Mouse (Mus musculus) midbrain, embryonic 15.5 days (tissue): Measurements from ENCODE around the gene Tigar. TPM values are rescaled to one million over a fixed set of nuclear protein-coding genes. Genes with fewer than 3 reads are reported as not detected.

ENCODE experiments used
- ATAC-seq: fragments of 200-750 bp; cut with Nextera tagmentation; replicated peaks from 2 replicates; pipeline ENCODE4 v1.8.0; 2017; ENCODE audit warnings: moderate TSS enrichment
- H3K27ac ChIP-seq: fragments of 300-500 bp; sonication (generic); 2 replicates; pipeline ENCODE4 v1.5.1; 2015; ENCODE audit warnings: mild to moderate bottlenecking, inconsistent platforms
- H3K27me3 ChIP-seq: fragments of 300-500 bp; sonication (generic); replicated peaks from 2 replicates; pipeline ENCODE4 v1.6.1; 2015; ENCODE audit warnings: inconsistent platforms
- H3K36me3 ChIP-seq: fragments of 300-500 bp; sonication (generic); replicated peaks from 2 replicates; pipeline ENCODE4 v1.6.1; 2015; ENCODE audit warnings: inconsistent platforms
- H3K4me1 ChIP-seq: fragments of 300-500 bp; sonication (generic); 2 replicates; pipeline ENCODE4 v1.6.1; 2015; ENCODE audit warnings: inconsistent platforms
- H3K4me2 ChIP-seq: fragments of 300-500 bp; sonication (generic); 2 replicates; pipeline ENCODE4 v1.6.1; 2015; ENCODE audit warnings: inconsistent platforms, mild to moderate bottlenecking, moderate library complexity
- H3K4me3 ChIP-seq: fragments of 300-500 bp; sonication (generic); 2 replicates; pipeline ENCODE4 v1.5.1; 2015; ENCODE audit warnings: mild to moderate bottlenecking, inconsistent platforms
- H3K9ac ChIP-seq: fragments of 300-500 bp; sonication (generic); 2 replicates; pipeline ENCODE4 v1.6.1; 2015; ENCODE audit warnings: mild to moderate bottlenecking, inconsistent platforms
- H3K9me3 ChIP-seq: fragments of 300-500 bp; sonication (generic); 2 replicates; pipeline ENCODE4 v1.6.1; 2016; ENCODE audit warnings: inconsistent platforms
- WGBS: fragments of 180-500 bp; shearing (Covaris S2); methylation state at CpG from one replicate; pipeline ENCODE4 v1.1.7; 2015; ENCODE audit warnings: mixed read lengths; 5-methylcytosine and 5-hydroxymethylcytosine counted together
- polyA plus RNA-seq: library from polyadenylated mRNA; unstranded; fragments of >200 nt; fragmentation: Nextera tagmentation; extraction: Ambion mirVana; gene quantifications from 2 replicates; pipeline ENCODE4 v1.2.1, GENCODE M21; 2015

Tigar gene
- polyA plus RNA-seq, 1 experiment from 2014 or later = 7.1 TPM

GRCm38 (mm10) chr6:127132719-127133118 is 23.4 kb upstream of the Tigar start:
- no peak overlapping the region for H3K4me2 ChIP-seq
- H3K4me1 ChIP-seq = peaks cover 21% of the 10 kb centered on the region
- no peak overlapping the region for H3K4me3 ChIP-seq
- H3K36me3 ChIP-seq = no peaks in the 10 kb centered on the region
- H3K9ac ChIP-seq = no peak overlapping the region
- ATAC-seq = no peak
- H3K27me3 ChIP-seq = no peaks in the 10 kb centered on the region
- H3K9me3 ChIP-seq = no peaks in the 10 kb centered on the region
- WGBS = 65% methylated on average over 3 of the region's 3 CpGs
- H3K27ac ChIP-seq = no peak overlapping the region

- H3K9ac ChIP-seq = no peak overlapping the region
- WGBS = 79% methylated on average over 3 of the region's 3 CpGs
- peaks cover 21% of the 10 kb centered on the region for H3K4me1 ChIP-seq
Measured at GRCm38 (mm10) chr6:127131946-127132345, 22.6 kb upstream of the Tigar start.

GRCm38 (mm10) chr6:127130377-127130776 is 21.0 kb upstream of the Tigar start:
- WGBS = 48% methylated on average over 13 of the region's 13 CpGs
- 0 out of 2 replicates have a peak, but pooled peaks have one; percentile 32 for ATAC-seq

More at GRCm38 (mm10) chr6:127131946-127132345, 22.6 kb upstream of the Tigar start:
- no peaks in the 10 kb centered on the region for H3K9me3 ChIP-seq
- no peaks in the 10 kb centered on the region for H3K27me3 ChIP-seq
- no peak overlapping the region for H3K4me2 ChIP-seq
- H3K36me3 ChIP-seq = no peaks in the 10 kb centered on the region
- H3K27ac ChIP-seq = no peak overlapping the region
- H3K4me3 ChIP-seq = no peak overlapping the region
- no peak for ATAC-seq

GRCm38 (mm10) chr6:127129659-127130058 is 20.3 kb upstream of the Tigar start:
- Histone ChIP-seq H3K27me3 (no peaks in the 10 kb centered on the region), H3K4me1 (peaks cover 21% of the 10 kb centered on the region), H3K4me3 (no peak overlapping the region), H3K36me3 (no peaks in the 10 kb centered on the region), H3K4me2 (no peak overlapping the region), H3K27ac (no peak overlapping the region), H3K9me3 (no peaks in the 10 kb centered on the region), H3K9ac (no peak overlapping the region)
- ATAC-seq = no peak
- WGBS = 89% methylated on average over 14 of the region's 14 CpGs

More at GRCm38 (mm10) chr6:127130377-127130776, 21.0 kb upstream of the Tigar start:
- H3K9me3 ChIP-seq = no peaks in the 10 kb centered on the region
- no peaks in the 10 kb centered on the region for H3K36me3 ChIP-seq
- no peak overlapping the region for H3K4me2 ChIP-seq
- no peak overlapping the region for H3K4me3 ChIP-seq
- peaks cover 21% of the 10 kb centered on the region for H3K4me1 ChIP-seq
- H3K27ac ChIP-seq = no peak overlapping the region
- H3K27me3 ChIP-seq = no peaks in the 10 kb centered on the region
- H3K9ac ChIP-seq = no peak overlapping the region

- Histone ChIP-seq H3K4me2 (no peak overlapping the region), H3K9me3 (no peaks in the 10 kb centered on the region), H3K4me3 (no peak overlapping the region), H3K4me1 (no peaks in the 10 kb centered on the region), H3K9ac (no peak overlapping the region), H3K27me3 (no peaks in the 10 kb centered on the region), H3K27ac (no peak overlapping the region), H3K36me3 (no peaks in the 10 kb centered on the region)
- 88% methylated on average over 7 of the region's 7 CpGs for WGBS
- ATAC-seq = no peak
Measured at GRCm38 (mm10) chr6:127123506-127123905, 14.1 kb upstream of the Tigar start.

- Histone ChIP-seq H3K27ac (no peak overlapping the region), H3K27me3 (no peaks in the 10 kb centered on the region), H3K9ac (no peak overlapping the region), H3K4me1 (no peaks in the 10 kb centered on the region), H3K36me3 (no peaks in the 10 kb centered on the region), H3K4me2 (no peak overlapping the region), H3K9me3 (no peaks in the 10 kb centered on the region), H3K4me3 (no peak overlapping the region)
- 87% methylated on average over 5 of the region's 5 CpGs for WGBS
- ATAC-seq = no peak
Measured at GRCm38 (mm10) chr6:127122996-127123395, 13.6 kb upstream of the Tigar start.

- no peak overlapping the region for H3K4me3 ChIP-seq
- no peak for ATAC-seq
- no peak overlapping the region for H3K27ac ChIP-seq
- H3K4me1 ChIP-seq = no peaks in the 10 kb centered on the region
- H3K9ac ChIP-seq = no peak overlapping the region
- 80% methylated on average over 4 of the region's 4 CpGs for WGBS
- no peak overlapping the region for H3K4me2 ChIP-seq
- no peaks in the 10 kb centered on the region for H3K27me3 ChIP-seq
- H3K9me3 ChIP-seq = no peaks in the 10 kb centered on the region
- H3K36me3 ChIP-seq = no peaks in the 10 kb centered on the region
Measured at GRCm38 (mm10) chr6:127122221-127122806, 13.0 kb upstream of the Tigar start.

GRCm38 (mm10) chr6:127114753-127115456 is 5.5 kb upstream of the Tigar start:
- Histone ChIP-seq H3K4me1 (0 out of 2 replicates have a peak, but pooled peaks cover 8% of the 10 kb centered on the region), H3K27me3 (no peaks in the 10 kb centered on the region), H3K4me3 (no peak overlapping the region), H3K27ac (peak overlapping the region; percentile 55; the same call in 1 of the 2 replicates), H3K36me3 (no peaks in the 10 kb centered on the region), H3K9ac (no peak overlapping the region), H3K4me2 (no peak overlapping the region), H3K9me3 (no peaks in the 10 kb centered on the region)
- 39% methylated on average over 23 of the region's 23 CpGs for WGBS
- ATAC-seq = peak; percentile 70; the same call in 1 of the 2 replicates

GRCm38 (mm10) chr6:127108368-127109060 is 843 bp downstream of the Tigar start:
- WGBS = 44% methylated on average over 20 of the region's 20 CpGs
- H3K4me3 ChIP-seq = peak overlapping the region; percentile 58
- H3K4me1 ChIP-seq = peaks cover 19% of the 10 kb centered on the region
- H3K27me3 ChIP-seq = no peaks in the 10 kb centered on the region
- no peaks in the 10 kb centered on the region for H3K36me3 ChIP-seq
- H3K9me3 ChIP-seq = no peaks in the 10 kb centered on the region
- no peak overlapping the region for H3K27ac ChIP-seq
- ATAC-seq = no peak
- peak overlapping the region; percentile 47; the same call in 1 of the 2 replicates for H3K9ac ChIP-seq
- peak overlapping the region; percentile 72 for H3K4me2 ChIP-seq

- H3K9me3 ChIP-seq = no peaks in the 10 kb centered on the region
- no peaks in the 10 kb centered on the region for H3K36me3 ChIP-seq
- H3K4me1 ChIP-seq = peaks cover 19% of the 10 kb centered on the region
- H3K4me3 ChIP-seq = no peak overlapping the region
- H3K27me3 ChIP-seq = no peaks in the 10 kb centered on the region
- H3K9ac ChIP-seq = no peak overlapping the region
- ATAC-seq = no peak
- no peak overlapping the region for H3K27ac ChIP-seq
- no peak overlapping the region for H3K4me2 ChIP-seq
Measured at GRCm38 (mm10) chr6:127107413-127107812, 1.9 kb downstream of the Tigar start.

GRCm38 (mm10) chr6:127106726-127107125 is 2.6 kb downstream of the Tigar start:
- Histone ChIP-seq H3K9me3 (no peaks in the 10 kb centered on the region), H3K9ac (no peak overlapping the region), H3K4me2 (no peak overlapping the region), H3K4me1 (peaks cover 19% of the 10 kb centered on the region), H3K36me3 (no peaks in the 10 kb centered on the region), H3K4me3 (no peak overlapping the region), H3K27me3 (no peaks in the 10 kb centered on the region), H3K27ac (no peak overlapping the region)
- no peak for ATAC-seq
- WGBS = 46% methylated on average over 5 of the region's 5 CpGs

- H3K27ac ChIP-seq = no peak overlapping the region
- whole genome bisulfite sequencing = 80% methylated on average over 5 of the region's 5 CpGs
- no peak overlapping the region for H3K4me3 ChIP-seq
- no peaks in the 10 kb centered on the region for H3K27me3 ChIP-seq
- H3K9ac ChIP-seq = no peak overlapping the region
- no peak overlapping the region for H3K4me2 ChIP-seq
- peaks cover 4% of the 10 kb centered on the region; the same call in 1 of the 2 replicates for H3K36me3 ChIP-seq
- H3K4me1 ChIP-seq = peaks cover 19% of the 10 kb centered on the region
- no peak for ATAC-seq
- no peaks in the 10 kb centered on the region for H3K9me3 ChIP-seq
Measured at GRCm38 (mm10) chr6:127106189-127106588, 3.2 kb downstream of the Tigar start.
